Mouse (Mus musculus): ENCODE results near the gene Rdh19. TPM values are rescaled to one million over a fixed set of nuclear protein-coding genes. Genes with fewer than 3 reads are reported as not detected.
"Not testable (repeated sequence)": the region's sequence is repeated elsewhere in the genome, so short reads cannot be mapped to it uniquely, and the experiment has no call there.

The Rdh19 gene
- total RNA-seq, 2 experiments from 2014 or later = not detected

DNA sequence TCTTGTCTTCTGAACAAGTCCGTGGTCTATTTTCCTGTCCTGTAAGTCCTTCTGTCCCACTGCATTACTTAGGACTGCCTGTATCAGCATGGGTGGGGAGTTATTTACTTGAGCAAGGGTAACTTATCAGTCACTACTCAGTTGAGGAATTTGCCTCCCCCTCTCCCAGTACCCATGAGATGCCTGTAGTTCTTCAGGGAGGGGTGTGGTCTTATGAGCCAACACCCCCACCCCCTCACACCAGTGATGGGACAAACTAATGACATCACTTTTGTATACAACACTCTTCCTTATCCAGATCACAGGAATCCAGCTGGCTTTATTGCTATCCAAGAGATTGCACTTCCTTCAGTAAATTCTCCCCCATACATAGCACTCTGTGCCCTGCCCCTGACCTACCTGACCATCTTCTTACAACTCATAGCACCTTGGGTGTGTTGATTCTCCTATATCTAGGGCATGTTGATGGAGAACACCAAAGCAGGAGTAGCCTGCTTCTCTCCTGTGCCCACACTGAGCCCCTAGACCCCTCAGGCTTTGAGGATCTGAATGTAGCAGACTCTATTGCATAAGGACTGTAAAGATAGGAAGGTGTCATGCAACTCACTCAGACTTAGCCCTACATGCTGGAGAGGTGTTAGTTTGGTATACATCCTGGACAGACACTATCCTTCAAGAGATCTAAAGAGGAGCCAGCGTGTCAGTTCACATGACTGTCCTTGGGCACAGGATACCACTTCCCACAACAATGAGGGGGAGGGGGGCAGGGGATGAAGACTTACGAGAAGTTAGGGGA lies 28.7 kb downstream of the Rdh19 start:
- intact Hi-C loops (cut with DNase I) = no loop called here
- DNase-seq = no peak

GRCm38 (mm10) chr10:127879155-127879688 lies 29.5 kb downstream of the Rdh19 start:
- intact Hi-C loops (cut with DNase I) = no loop called here
- DNase-seq = no peak

DNA sequence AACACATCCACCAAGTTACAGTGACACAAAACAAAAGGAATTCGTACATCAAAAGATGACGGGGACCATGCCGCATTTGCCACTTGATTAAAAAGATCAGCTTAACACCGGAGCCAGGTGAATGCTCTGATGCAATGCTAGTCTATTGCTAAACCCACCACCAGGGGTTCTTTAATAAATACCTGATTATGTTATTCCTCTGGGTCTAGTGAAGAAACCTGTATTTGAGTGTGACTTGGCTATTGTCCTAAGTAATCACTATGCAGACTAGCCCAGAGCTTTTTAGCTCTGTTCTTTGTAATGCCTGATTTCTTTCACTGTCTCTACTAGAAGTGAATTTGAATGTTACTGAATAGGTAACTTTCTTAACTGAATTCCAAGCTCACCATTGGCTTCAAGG lies 31.3 kb downstream of the Rdh19 start:
- no peak for DNase-seq
- intact Hi-C loops (cut with DNase I) = no loop called here

DNA sequence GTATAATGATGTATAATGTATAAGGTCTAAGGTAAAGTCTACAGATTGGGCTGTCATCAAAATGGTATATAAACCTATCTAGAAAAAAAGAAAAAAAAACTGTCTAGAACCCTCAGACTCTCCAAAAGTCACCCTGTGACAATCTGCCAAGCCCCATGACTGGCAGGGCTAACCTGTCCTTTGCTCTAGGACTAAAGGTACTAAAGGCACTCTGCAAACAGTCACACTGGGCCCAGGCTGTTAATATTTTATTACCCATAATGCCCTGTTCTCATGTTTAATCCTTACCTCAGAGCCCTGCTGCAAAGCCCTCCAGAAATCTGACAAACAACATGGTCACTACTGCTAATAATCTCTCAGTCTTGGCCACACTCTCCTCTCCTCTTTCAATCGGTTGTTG lies 36.8 kb downstream of the Rdh19 start:
- DNase-seq = no peak
- intact Hi-C loops (cut with DNase I) = no loop called here

GRCm38 (mm10) chr10:127886971-127887370 lies 37.2 kb downstream of the Rdh19 start:
- intact Hi-C loops (cut with DNase I) = no loop called here
- no peak for DNase-seq

DNA sequence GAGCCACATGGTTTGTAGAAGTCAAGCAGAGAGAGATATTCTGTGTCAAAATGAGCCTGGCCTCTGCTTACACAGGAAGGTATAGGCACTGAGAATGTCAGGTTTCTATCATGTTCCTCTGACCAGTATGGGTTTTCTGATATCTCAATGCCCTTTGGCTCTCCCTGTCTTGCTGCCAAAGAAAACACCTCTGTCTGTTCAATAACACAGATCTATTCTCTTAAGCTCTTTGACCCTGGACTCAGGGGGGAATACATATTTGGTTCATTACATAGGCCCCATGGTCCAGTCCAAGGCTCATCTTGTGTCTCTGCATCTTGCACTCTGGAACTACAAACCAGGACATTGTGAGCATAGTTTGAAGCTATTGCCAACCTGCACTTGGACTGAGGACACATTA lies 38.9 kb downstream of the Rdh19 start, which contains the start of gene Rdh7:
Rdh7 (minus strand) TSS at position 213 of the 400 bp plus-strand sequence.
- no peak for DNase-seq
- intact Hi-C loops (cut with DNase I) = no loop called here

DNA sequence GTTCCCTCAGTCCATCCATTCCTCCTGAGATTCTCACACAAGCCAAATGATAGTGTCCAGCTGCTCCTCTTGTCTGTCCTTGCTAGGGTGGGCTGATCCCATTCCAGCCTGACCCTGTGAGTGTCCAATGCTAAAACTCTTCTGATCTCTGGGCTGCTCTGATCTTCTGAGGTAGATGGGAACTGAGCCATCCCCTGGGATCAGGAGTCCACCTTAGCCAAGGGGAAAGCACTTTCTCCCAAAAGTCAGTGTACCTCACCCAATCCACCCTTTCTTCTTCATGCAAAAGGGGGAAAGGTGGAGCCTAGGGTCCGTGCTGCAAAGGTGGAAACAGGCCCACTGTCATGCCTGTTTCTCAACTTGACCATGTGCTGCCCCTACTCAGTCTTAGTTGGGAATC lies 41.8 kb downstream of the Rdh19 start:
- intact Hi-C loops (cut with DNase I) = no loop called here

GRCm38 (mm10) chr10:127893163-127894022 lies 43.7 kb downstream of the Rdh19 start:
- intact Hi-C loops (cut with DNase I); DNase-seq: not testable (repeated sequence)

More for the DNA sequence above, 41.8 kb downstream of the Rdh19 start:
- DNase-seq = no peak

DNA sequence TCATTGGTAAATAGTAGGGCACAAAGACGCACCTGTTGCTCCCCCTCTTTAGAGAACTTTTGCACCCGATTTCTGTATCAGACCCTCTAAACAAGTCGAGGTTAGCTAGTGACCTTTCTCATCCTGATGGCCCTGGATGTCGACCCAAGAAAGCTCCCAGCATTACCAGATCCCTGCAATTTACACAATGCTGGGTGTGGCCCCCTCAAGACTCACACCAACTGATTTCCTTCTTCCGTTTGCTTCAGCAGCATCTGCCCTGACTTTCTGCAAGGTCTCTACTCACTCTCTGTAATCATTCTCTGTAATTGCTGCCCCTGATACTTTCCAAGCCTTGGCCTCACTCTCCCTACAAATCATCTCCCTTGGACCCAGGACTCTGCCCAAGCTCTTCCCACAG lies 47.0 kb downstream of the Rdh19 start:
- intact Hi-C loops (cut with DNase I) = no loop called here
- no peak for DNase-seq

GRCm38 (mm10) chr10:127897506-127897905 lies 47.8 kb downstream of the Rdh19 start:
- no peak for DNase-seq
- intact Hi-C loops (cut with DNase I) = no loop called here

DNA sequence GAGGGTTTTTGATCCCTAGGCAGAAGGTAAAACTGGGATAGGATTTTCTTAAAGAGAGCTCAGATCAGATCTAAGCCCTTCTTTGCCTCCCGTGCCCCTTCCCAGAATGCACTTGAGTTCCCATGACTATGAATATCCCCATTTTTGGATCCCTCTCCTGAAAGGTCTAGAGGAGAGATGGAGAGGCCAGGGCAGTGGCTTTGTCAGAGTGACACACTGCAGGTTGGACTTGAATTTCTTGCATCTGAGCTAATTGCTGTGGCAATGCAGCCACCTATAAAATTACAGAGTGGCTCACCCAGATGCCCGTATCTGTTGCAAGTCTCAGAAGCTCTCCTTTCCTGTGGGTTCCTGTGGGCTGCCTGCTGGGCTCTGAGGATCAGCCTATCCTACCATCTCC lies 48.5 kb downstream of the Rdh19 start, which contains the start of gene Sdr9c7:
Sdr9c7 (plus strand) TSS at position 301 of the 400 bp plus-strand sequence.
- no peak for DNase-seq
- intact Hi-C loops (cut with DNase I) = no loop called here

- intact Hi-C loops (cut with DNase I) = no loop called here
- DNase-seq = no peak
Observed at GRCm38 (mm10) chr10:127899783-127900182, 50.1 kb downstream of the Rdh19 start.

DNA sequence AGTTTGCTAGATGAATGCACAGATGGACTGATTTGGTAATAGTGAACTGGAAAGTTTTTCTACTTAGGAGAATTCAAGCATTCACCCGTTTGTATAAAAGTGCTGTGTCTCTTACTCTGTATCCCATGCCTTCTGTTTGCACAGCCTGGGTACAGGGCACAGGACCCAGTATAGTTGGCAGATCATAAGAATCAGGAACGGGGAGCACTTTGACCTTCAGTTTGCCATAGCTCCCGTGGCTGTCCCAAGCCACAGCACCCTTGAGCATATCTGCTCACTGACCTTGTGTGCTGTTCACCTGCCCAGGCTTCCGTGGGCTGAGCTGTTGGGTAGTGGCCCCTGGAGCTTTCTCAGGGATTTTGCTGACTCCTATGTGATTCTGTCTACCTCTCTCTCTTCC lies 52.0 kb downstream of the Rdh19 start:
- DNase-seq = no peak
- intact Hi-C loops (cut with DNase I) = no loop called here

- intact Hi-C loops (cut with DNase I) = no loop called here
- no peak for DNase-seq
Observed at GRCm38 (mm10) chr10:127903116-127903515, 53.4 kb downstream of the Rdh19 start.

GRCm38 (mm10) chr10:127904718-127905446 lies 55.2 kb downstream of the Rdh19 start:
- intact Hi-C loops (cut with DNase I) = no loop called here
- DNase-seq = peak; percentile 47

DNA sequence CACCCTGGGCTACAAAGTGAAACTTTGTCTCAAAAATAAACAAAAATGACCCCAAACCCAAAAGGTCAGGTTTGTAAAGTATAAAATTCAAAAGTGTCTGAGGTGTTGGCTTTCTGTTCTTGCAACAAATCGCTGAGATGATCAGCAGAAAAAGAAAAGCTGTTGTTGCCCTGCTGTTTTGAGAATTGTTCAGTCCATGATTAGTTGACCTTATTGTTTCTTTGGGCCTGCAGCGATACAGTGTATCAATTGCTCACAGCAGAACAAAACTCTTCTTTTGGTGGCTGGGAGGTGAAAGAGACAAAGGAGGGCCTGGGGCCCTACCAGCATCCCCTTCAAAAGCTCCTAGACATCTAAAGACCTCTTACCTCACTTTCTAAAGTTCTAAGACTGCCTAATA lies 56.4 kb downstream of the Rdh19 start:
- intact Hi-C loops (cut with DNase I) = no loop called here
- no peak for DNase-seq

- intact Hi-C loops (cut with DNase I) = no loop called here
- DNase-seq = no peak
Observed at GRCm38 (mm10) chr10:127907386-127907951, 57.7 kb downstream of the Rdh19 start.
